Mouse (Mus musculus) left cerebral cortex, adult 2 months (tissue): ENCODE data around the gene Psmd7. TPM values are rescaled to one million over a fixed set of nuclear protein-coding genes. Genes with fewer than 3 reads are reported as not detected.

Experiments used
- DNase-seq, 2 experiments: peaks; one replicate each; pipeline ENCODE4 v3.0.0; 2021 to 2022; ENCODE audit warnings: low spot score in 2 of 2, mixed read lengths in 1 of 2; ENCODE audit errors: extremely low spot score in 1 of 2
- H3K27ac ChIP-seq: fragments of 200-600 bp; 2 replicates; pipeline ENCODE4 v1.8.1; 2022
- H3K4me3 ChIP-seq: fragments of 200-600 bp; 2 replicates; pipeline ENCODE4 v1.8.1; 2022
- CTCF ChIP-seq: fragments of 200-600 bp; IDR thresholded peaks from 2 replicates; pipeline ENCODE4 v1.8.1; 2022; ENCODE audit warnings: antibody characterized with exemption, mild to moderate bottlenecking, moderate library complexity
- intact Hi-C: fragments of 180-260 bp; cut with DNase I; formaldehyde crosslinking; loops from one replicate; pipeline ENCODE4 v1.15.1; 2025
- total RNA-seq, 2 experiments: library from RNA; stranded (reverse); gene quantifications; 2 replicates each; pipeline ENCODE4 v1.2.3; 2021

Psmd7 gene
- total RNA-seq, 2 experiments from 2014 or later, result 104 to 111 TPM

DNA sequence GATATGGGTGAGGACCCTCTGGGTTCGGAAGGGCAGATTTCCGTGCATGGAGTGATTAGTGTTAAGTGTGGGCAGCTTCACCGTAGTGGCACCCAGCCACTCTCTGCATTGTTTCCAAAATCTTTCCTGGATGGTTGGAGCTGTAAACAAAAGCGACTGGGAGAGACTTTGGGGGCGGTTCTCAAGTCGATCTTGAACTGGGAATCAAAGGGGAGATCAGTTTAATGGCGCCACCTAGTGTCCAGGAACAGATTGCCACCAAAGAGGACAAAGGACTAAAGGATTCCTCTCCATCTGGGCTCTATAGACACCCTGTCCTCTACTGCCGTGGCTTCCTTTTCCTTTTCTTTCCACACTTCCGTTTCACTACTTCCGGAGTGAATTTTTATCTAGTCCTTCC is 11.6 kb downstream of the Psmd7 start:
- intact Hi-C loops, result loop anchor here (1.0 to 10.0 kb wide), 2 partner anchors 121 to 482 kb away; partner anchors contain the start of gene Terf2
- peak; percentile 81 to 82 for DNase-seq
- Histone ChIP-seq H3K27ac (no peak overlapping the region), H3K4me3 (no peak overlapping the region)
- peak; percentile 92 for TF ChIP-seq CTCF

DNA sequence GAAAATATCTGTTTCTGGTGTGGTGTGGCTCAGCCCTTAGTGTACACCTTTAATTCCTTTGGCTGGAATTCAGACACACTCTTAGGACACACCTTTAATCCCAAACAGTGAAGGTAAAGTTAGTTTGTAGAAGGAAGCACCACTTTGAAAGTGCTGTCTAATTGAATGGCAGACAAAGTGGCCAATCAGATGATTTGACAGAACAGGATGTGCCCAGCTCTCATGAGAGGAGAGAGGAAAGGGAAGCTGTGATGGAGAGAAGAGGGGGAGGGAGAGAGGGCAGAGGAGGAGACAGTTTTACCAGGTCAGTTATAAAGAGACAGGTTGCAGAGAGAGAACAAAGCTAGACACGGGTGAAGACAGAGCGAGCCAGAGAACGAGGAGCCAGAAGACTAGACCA is 13.5 kb downstream of the Psmd7 start:
- DNase-seq, result no peak
- Histone ChIP-seq H3K27ac (no peak overlapping the region), H3K4me3 (no peak overlapping the region)
- no peak for TF ChIP-seq CTCF
- intact Hi-C loops, result loop anchor here (1.0 to 10.0 kb wide), 2 partner anchors 188 to 480 kb away; partner anchors contain the start of gene Terf2

GRCm38 (mm10) chr8:107572497-107572896 is 15.8 kb downstream of the Psmd7 start:
- peak; percentile 74 for TF ChIP-seq CTCF
- intact Hi-C loops, result loop anchor here (1.0 to 10.0 kb wide), 2 partner anchors 117 to 478 kb away; partner anchors contain the start of gene Terf2
- no peak overlapping the region for H3K4me3 ChIP-seq
- peak; percentile 41 to 49 for DNase-seq
- no peak overlapping the region for H3K27ac ChIP-seq

- no peak for TF ChIP-seq CTCF
- Histone ChIP-seq H3K4me3 (no peak overlapping the region), H3K27ac (no peak overlapping the region)
- intact Hi-C loops, result loop anchor here (1.0 to 10.0 kb wide), 2 partner anchors 116 to 477 kb away; partner anchors contain the start of gene Terf2
- no peak for DNase-seq
Observed at GRCm38 (mm10) chr8:107571486-107572135, 16.7 kb downstream of the Psmd7 start.

- Histone ChIP-seq H3K4me3 (no peak overlapping the region), H3K27ac (no peak overlapping the region)
- TF ChIP-seq CTCF, result no peak
- no peak for DNase-seq
- intact Hi-C loops, result loop anchor here (10.0 kb wide), 1 partner anchor 476 kb away; the partner anchor contains the start of gene Terf2
Observed at GRCm38 (mm10) chr8:107571046-107571445, 17.2 kb downstream of the Psmd7 start.

DNA sequence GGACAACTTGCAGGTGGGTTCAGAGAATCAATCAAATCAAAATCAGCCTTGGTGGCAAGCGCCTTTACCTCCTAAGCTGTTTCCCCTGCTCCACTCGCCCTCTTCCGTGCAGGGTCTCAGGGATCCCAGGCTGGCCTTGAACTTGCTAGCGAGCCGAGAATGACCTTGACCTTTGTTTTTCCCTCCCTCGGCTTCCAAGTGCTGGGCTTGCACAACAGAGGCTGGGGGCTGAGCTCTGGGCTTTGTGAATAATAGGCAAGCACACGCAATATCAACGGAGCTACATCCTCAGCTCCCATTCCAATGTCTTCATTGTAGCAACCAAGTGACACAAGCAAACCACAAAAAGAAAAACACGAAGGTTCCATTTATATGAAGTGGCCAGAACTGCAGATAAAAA is 26.1 kb downstream of the Psmd7 start:
- intact Hi-C loops, result no loop called here
- no peak overlapping the region for H3K27ac ChIP-seq
- H3K4me3 ChIP-seq, result no peak overlapping the region
- TF ChIP-seq CTCF, result no peak
- DNase-seq, result no peak

GRCm38 (mm10) chr8:107560820-107561536 is 27.3 kb downstream of the Psmd7 start:
- no peak for TF ChIP-seq CTCF
- intact Hi-C loops, result no loop called here
- no peak for DNase-seq
- Histone ChIP-seq H3K4me3 (no peak overlapping the region), H3K27ac (no peak overlapping the region)

DNA sequence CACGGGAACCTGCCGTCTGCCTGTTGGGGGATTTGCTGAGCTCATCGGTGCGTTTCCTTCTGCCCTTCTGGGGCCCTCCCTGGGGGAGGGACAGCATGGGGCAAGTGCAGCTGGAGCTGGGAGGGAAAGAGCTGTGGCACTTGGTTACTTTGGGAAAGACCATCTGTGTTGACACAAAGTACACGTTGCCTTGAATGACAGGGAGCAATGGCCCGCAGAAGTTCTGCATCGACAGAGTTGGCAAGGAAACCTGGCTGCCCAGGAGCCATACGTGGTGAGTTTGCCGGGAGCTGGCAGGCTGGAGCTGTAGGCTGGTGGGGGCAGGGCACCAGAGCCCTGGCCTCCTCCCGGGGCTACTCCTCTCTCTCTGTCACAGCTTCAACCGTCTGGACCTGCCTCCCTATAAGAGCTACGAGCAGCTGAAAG is 31.7 kb downstream of the Psmd7 start:
- intact Hi-C loops, result no loop called here
- Histone ChIP-seq H3K4me3 (no peak overlapping the region), H3K27ac (no peak overlapping the region)
- no peak for TF ChIP-seq CTCF
- no peak for DNase-seq

DNA sequence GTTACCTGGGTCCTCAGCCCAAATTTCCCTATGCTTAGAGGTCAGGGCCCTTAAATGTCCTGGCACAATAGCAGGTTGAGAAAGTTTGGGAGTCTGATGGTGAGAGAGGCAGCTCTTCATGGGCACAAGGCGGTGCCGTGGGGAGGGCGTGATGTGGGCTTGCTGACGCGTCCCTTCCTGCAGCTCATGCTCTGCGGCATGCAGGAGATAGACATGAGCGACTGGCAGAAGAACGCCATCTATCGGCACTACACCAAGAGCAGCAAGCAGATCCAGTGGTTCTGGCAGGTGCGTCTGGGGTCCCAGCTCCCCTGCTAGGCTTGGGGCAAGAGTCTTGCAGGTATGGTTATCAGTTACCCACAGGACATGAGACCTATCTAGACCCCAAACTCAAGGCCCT is 33.0 kb downstream of the Psmd7 start:
- no peak for TF ChIP-seq CTCF
- H3K4me3 ChIP-seq, result no peak overlapping the region
- H3K27ac ChIP-seq, result no peak overlapping the region
- intact Hi-C loops, result no loop called here
- no peak for DNase-seq

- Histone ChIP-seq H3K27ac (no peak overlapping the region), H3K4me3 (no peak overlapping the region)
- no peak for DNase-seq
- no peak for TF ChIP-seq CTCF
- intact Hi-C loops, result no loop called here
Observed at GRCm38 (mm10) chr8:107552234-107552633, 36.0 kb downstream of the Psmd7 start.

GRCm38 (mm10) chr8:107546817-107547216 is 41.4 kb downstream of the Psmd7 start:
- no peak for TF ChIP-seq CTCF
- Histone ChIP-seq H3K27ac (peak overlapping the region; percentile 57), H3K4me3 (no peak overlapping the region)
- no peak for DNase-seq
- intact Hi-C loops, result no loop called here

DNA sequence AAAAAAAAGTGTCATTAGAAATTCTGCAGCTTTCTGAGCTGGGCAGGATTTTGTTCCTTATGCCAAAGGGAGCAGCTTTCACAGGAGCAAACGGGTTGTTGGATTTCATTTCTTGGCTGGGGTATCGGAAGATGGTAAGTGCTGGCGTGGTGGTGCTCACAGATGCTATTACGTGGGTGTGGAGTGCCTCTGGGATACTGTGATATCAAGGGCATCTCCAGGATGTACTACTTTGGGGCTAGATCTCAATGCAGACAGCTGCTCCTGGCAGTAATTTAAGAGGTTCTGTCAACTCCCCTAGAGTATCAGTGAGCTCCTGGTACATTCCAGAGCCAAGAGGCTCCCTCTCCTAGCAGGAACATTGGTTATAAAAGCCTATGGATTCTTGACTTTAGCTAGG is 42.1 kb downstream of the Psmd7 start:
- intact Hi-C loops, result no loop called here
- DNase-seq, result peak in 1 of 2 experiments; percentile 30
- Histone ChIP-seq H3K27ac (peak overlapping the region; percentile 57), H3K4me3 (no peak overlapping the region)
- no peak for TF ChIP-seq CTCF
